Mouse (Mus musculus): Measurements from ENCODE around the gene Arhgap9.

- TF ChIP-seq CTCF (IDR thresholded peaks at IDR 0.05; ENCODE audit: low read depth, low read length), result no peak
- TF ChIP-seq POLR2A (IDR thresholded peaks at IDR 0.05; ENCODE audit: borderline replicate concordance, low read depth, low read length), result no peak
Observed at GRCm38 (mm10) chr10:127322178-127322577, 414 bp downstream of the Arhgap9 start.

Measured in bone marrow macrophage, adult 2 months (primary cell).